Mouse (Mus musculus) C2C12 (cell line): ENCODE data around the gene Idh2.

ENCODE experiments used
- CTCF ChIP-seq: IDR thresholded peaks from one replicate; pipeline ENCODE4 v1.5.1; 2011; ENCODE audit not compliant: control insufficient read depth, insufficient read depth, insufficient read length
- MAX ChIP-seq: IDR thresholded peaks from one replicate; pipeline ENCODE4 v1.6.1; 2011; ENCODE audit warnings: mild to moderate bottlenecking, control low read depth
- MYOD1 ChIP-seq: IDR thresholded peaks from one replicate; pipeline ENCODE4 v1.6.1; 2011; ENCODE audit warnings: low read depth; ENCODE audit not compliant: control insufficient read depth, insufficient read length
- USF1 ChIP-seq: IDR thresholded peaks from one replicate; pipeline ENCODE4 v1.6.1; 2011; ENCODE audit warnings: low read depth, mild to moderate bottlenecking, control low read depth, moderate library complexity

- no peak for TF ChIP-seq CTCF
- no peak for TF ChIP-seq MAX
- no peak for TF ChIP-seq MYOD1
- TF ChIP-seq USF1, result peak; percentile 70
Observed at GRCm38 (mm10) chr7:80129278-80129677, 14.1 kb upstream of the Idh2 start.
